Mouse (Mus musculus): ENCODE data around the gene Col6a6. TPM values are rescaled to one million over a fixed set of nuclear protein-coding genes. Genes with fewer than 3 reads are reported as not detected.
A peak's percentile ranks its signal among the peaks of the same experiment; 100 is the strongest.

Col6a6 gene
- polyA plus RNA-seq, 1 experiment from 2014 or later: 1.9 TPM

DNA sequence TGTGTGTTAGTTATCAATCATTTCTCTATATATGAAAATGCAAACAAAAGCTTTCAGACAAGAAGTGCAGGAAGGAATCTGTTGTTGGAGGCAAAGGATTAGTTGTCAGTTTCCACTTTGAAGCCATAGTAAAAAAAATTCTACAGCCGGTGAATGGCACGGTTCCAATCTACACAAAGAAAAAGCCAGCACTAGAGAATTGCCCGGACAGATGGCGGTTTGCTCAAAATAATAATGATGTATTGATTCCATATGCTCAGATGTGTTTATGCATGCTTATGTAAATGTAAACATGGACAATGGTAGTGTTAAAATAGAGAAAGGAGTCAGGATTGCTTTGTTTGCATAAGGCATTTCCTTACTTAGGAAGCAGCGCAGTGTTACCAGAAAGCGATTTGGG, 31.8 kb downstream of the Col6a6 start:
- Histone ChIP-seq H3K4me3 (replicated peaks) (no peak overlapping the region), H3K27ac (no peak overlapping the region), H3K4me2 (peak overlapping the region; percentile 26), H3K9ac (no peak overlapping the region), H3K36me3 (no peaks in the 10 kb centered on the region), H3K4me1 (peaks cover 9% of the 10 kb centered on the region), H3K27me3 (replicated peaks) (no peaks in the 10 kb centered on the region), H3K9me3 (no peaks in the 10 kb centered on the region)
- WGBS: 19% methylated on average over 6 of the region's 6 CpGs
- no peak for ATAC-seq (ENCODE audit: insufficient read depth, low FRiP score, low read depth)

DNA sequence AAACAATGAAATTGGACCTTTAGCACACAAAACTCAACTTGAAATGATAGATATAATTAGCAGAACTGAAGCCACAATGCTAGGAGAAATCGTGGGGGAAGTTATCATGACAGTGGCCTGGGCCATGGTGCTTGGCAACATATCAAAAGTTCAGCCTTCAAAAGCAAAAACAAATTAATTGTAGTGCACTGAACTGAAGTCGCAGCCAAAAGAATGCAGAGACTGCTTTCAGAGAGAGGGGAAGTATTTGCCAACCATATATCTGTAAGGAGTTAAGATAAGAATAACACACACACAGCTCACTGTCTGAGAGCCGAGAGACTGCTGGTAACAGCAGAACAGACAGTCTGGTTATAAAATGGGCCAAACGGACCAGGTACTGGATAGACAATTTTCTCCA, 33.0 kb downstream of the Col6a6 start:
- Histone ChIP-seq H3K9ac (no peak overlapping the region), H3K27ac (no peak overlapping the region), H3K9me3 (no peaks in the 10 kb centered on the region), H3K4me2 (no peak overlapping the region), H3K27me3 (replicated peaks) (no peaks in the 10 kb centered on the region), H3K4me1 (peaks cover 9% of the 10 kb centered on the region), H3K36me3 (no peaks in the 10 kb centered on the region), H3K4me3 (replicated peaks) (no peak overlapping the region)
- no peak for ATAC-seq (ENCODE audit: insufficient read depth, low FRiP score, low read depth)
- WGBS: 22% methylated on average over 4 of the region's 4 CpGs

DNA sequence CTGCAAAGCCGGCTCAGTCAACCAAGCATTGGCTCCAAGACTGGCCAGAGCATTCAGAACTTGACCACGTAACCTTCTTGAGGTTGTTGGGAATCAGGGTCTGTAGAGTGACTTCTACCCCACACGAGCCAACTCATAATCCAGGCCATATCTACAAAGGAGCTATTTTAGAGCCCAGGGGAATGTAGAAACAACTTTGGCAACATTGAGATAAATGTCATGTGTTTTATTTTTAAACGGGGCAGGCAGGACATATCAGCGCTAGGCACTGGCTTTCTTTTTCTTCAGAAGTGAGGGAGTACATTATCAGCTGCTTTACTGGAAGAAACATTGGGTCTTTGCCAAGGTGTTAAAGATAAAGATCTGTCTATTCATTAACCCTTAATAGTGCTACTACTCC, 36.1 kb downstream of the Col6a6 start:
- ATAC-seq (ENCODE audit: insufficient read depth, low FRiP score, low read depth): no peak
- Histone ChIP-seq H3K27ac (no peak overlapping the region), H3K9ac (no peak overlapping the region), H3K9me3 (no peaks in the 10 kb centered on the region), H3K4me2 (no peak overlapping the region), H3K4me1 (peaks cover 11% of the 10 kb centered on the region), H3K4me3 (replicated peaks) (no peak overlapping the region), H3K27me3 (replicated peaks) (no peaks in the 10 kb centered on the region), H3K36me3 (no peaks in the 10 kb centered on the region)
- WGBS: 41% methylated on average over 5 of the region's 5 CpGs

DNA sequence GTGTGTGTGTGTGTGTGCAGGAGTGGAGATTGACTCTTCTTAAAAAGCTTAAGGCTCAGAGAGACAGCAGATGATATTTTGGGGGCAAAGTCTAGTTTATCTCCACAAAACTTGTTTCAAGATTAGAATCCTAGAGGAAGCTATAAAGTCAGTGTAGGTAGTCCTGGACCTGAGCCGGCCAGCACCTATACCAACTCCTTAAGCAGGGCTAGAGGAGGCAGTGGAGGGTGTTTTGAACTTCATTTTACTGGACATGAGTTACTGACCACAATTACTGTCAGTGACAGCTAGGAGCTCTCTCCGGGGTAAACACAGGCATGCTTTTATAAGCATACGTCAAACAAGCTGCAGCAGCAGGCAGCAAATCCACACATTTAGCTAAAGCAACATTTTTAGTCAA, 39.8 kb downstream of the Col6a6 start:
- ATAC-seq (ENCODE audit: insufficient read depth, low FRiP score, low read depth): no peak
- Histone ChIP-seq H3K27me3 (replicated peaks) (no peaks in the 10 kb centered on the region), H3K4me3 (replicated peaks) (no peak overlapping the region), H3K4me2 (no peak overlapping the region), H3K4me1 (0 out of 2 replicates have a peak, but pooled peaks cover 3% of the 10 kb centered on the region), H3K9me3 (no peaks in the 10 kb centered on the region), H3K9ac (no peak overlapping the region), H3K36me3 (no peaks in the 10 kb centered on the region), H3K27ac (no peak overlapping the region)
- WGBS: 32% methylated on average over 3 of the region's 3 CpGs

DNA sequence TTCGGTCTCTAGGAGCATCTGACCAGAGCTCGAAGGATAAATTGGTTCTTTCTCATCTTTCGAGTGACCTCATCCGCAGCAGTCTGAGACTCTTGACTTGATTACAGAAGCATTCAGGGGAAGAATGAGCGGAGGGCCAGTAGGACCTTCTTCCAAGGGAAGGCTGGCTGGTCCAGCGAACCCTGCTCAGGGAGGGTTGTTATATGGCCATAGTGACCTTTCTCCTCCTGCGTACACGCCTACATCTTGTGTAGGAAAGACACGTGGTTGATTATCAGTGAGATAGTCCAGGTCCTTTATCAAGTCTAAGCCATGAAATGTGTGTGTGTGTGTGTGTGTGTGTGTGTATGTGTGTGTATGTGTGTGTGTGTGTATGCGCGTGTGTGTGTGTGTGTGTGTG, 40.2 kb downstream of the Col6a6 start:
- no peak for ATAC-seq (ENCODE audit: insufficient read depth, low FRiP score, low read depth)
- Histone ChIP-seq H3K27me3 (replicated peaks) (no peaks in the 10 kb centered on the region), H3K9ac (no peak overlapping the region), H3K4me3 (replicated peaks) (no peak overlapping the region), H3K9me3 (no peaks in the 10 kb centered on the region), H3K4me1 (0 out of 2 replicates have a peak, but pooled peaks cover 3% of the 10 kb centered on the region), H3K27ac (no peak overlapping the region), H3K36me3 (no peaks in the 10 kb centered on the region), H3K4me2 (no peak overlapping the region)
- WGBS: 49% methylated on average over 11 of the region's 11 CpGs

DNA sequence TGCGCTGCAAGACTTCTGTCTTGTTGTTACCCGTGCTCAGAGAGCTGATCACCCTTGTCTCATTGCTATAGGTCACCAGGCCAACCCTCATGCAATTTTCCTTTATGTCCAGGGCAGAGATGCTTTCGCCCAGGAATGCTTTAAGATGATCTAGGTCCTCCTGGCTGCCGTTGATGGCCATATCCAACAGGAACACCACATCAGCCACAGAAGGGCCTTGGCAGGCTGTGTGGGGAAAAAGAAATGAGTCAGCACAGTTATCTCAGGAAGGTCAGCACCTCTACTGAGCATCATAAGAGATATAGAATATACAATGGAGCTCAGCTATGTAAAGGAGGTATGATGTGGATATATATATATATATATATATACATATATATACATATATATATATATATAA, 43.9 kb downstream of the Col6a6 start:
- no peak overlapping the region for H3K9ac ChIP-seq
- ATAC-seq (ENCODE audit: insufficient read depth, low FRiP score, low read depth): no peak
- WGBS: 82% methylated on average over 4 of the region's 4 CpGs
- no peak overlapping the region for H3K4me3 ChIP-seq (replicated peaks)
- no peaks in the 10 kb centered on the region for H3K27me3 ChIP-seq (replicated peaks)
- H3K36me3 ChIP-seq: no peaks in the 10 kb centered on the region
- H3K9me3 ChIP-seq: no peaks in the 10 kb centered on the region
- no peak overlapping the region for H3K27ac ChIP-seq
- H3K4me2 ChIP-seq: no peak overlapping the region
- 0 out of 2 replicates have a peak, but pooled peaks cover 3% of the 10 kb centered on the region for H3K4me1 ChIP-seq

DNA sequence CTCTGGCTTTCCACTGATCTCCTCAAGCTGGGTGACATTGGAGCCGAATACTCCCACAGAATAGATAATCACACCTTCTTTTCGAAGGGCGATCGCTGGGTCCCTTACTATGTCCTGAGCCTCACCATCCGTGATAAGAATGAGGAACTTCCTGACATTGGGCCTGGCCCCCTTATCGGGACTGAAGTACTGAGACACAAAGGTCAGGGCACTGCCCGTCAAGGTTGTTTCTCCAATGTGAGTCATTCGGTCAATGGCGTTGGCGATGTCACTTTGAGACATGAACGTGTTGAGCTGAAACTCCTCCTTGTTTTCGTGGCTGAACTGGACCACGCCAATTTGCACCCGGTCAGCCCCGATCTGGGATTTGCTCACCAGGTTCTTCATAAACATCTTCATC, 47.3 kb downstream of the Col6a6 start:
- Histone ChIP-seq H3K4me3 (replicated peaks) (no peak overlapping the region), H3K9ac (no peak overlapping the region), H3K36me3 (no peaks in the 10 kb centered on the region), H3K9me3 (no peaks in the 10 kb centered on the region), H3K27ac (no peak overlapping the region), H3K4me1 (no peaks in the 10 kb centered on the region), H3K4me2 (no peak overlapping the region), H3K27me3 (replicated peaks) (no peaks in the 10 kb centered on the region)
- 89% methylated on average over 15 of the region's 15 CpGs for WGBS
- no peak for ATAC-seq (ENCODE audit: insufficient read depth, low FRiP score, low read depth)

DNA sequence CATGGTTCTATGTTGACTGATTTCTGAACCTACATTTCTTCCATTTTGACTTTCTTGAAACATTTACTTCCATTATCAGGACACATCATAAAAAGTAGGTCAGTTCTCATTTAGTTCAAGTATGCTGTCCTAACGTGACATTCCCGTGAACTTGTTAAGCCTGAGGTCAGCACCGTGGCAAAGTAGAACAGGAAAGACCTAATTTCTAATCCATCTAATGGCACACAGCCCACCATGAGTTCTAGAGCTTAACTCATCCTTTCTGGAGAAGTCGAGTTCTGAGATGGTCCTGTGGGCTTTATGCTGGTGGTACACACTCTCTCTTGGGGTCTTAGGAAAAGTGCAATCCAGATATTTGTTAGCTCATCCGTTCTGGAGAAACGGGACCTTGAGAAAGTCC, 49.2 kb downstream of the Col6a6 start:
- Histone ChIP-seq H3K9ac (no peak overlapping the region), H3K36me3 (no peaks in the 10 kb centered on the region), H3K4me1 (no peaks in the 10 kb centered on the region), H3K27me3 (replicated peaks) (no peaks in the 10 kb centered on the region), H3K9me3 (no peaks in the 10 kb centered on the region), H3K4me2 (no peak overlapping the region), H3K4me3 (replicated peaks) (no peak overlapping the region), H3K27ac (no peak overlapping the region)
- WGBS: 87% methylated on average over 6 of the region's 6 CpGs
- ATAC-seq (ENCODE audit: insufficient read depth, low FRiP score, low read depth): no peak

DNA sequence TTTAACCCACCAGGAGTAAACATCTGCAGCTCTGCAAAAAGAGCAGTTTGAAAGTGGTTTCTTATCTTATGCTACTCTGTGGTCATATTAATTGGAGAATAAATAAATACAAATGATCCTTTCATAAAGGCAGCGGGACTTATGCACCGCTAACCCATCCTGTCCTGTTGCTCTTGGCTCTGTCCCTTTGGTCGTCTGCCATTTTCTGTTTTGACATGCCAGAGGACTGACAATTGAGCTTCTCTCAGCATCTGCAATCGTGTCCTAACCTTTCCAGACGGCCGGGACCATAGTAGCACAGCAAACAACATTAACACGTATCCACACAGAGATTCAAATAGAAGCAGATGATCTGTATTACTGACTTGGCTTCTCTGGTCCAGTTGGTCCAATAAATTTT, 53.1 kb downstream of the Col6a6 start:
- Histone ChIP-seq H3K4me1 (no peaks in the 10 kb centered on the region), H3K4me2 (no peak overlapping the region), H3K27ac (no peak overlapping the region), H3K27me3 (replicated peaks) (no peaks in the 10 kb centered on the region), H3K9ac (no peak overlapping the region), H3K9me3 (no peaks in the 10 kb centered on the region), H3K36me3 (no peaks in the 10 kb centered on the region), H3K4me3 (replicated peaks) (no peak overlapping the region)
- ATAC-seq (ENCODE audit: insufficient read depth, low FRiP score, low read depth): no peak; the same call in 1 of the 2 replicates
- 71% methylated on average over 7 of the region's 7 CpGs for WGBS

DNA sequence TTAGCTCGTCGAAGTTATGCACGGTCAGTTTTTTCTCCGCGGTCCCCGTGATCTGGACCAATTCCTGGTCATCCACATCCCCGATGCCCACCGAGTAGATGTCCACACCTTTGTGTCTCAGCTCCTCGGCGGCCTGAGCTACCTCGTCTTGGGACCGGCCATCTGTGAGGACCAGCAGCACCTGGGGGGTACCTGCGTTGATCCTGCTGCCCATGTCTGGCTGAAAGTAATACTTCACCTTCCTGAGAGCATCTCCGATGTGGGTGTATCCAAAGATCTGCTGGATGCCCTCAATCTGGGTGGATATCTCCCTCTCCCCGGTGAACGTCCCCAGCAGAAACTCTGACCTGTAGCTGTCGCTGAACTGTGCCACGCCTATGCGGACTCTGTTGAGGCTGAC, 53.6 kb downstream of the Col6a6 start:
- WGBS: 89% methylated on average over 19 of the region's 19 CpGs
- Histone ChIP-seq H3K4me2 (no peak overlapping the region), H3K27me3 (replicated peaks) (no peaks in the 10 kb centered on the region), H3K9me3 (no peaks in the 10 kb centered on the region), H3K4me1 (no peaks in the 10 kb centered on the region), H3K36me3 (no peaks in the 10 kb centered on the region), H3K27ac (no peak overlapping the region), H3K4me3 (replicated peaks) (no peak overlapping the region), H3K9ac (no peak overlapping the region)
- no peak for ATAC-seq (ENCODE audit: insufficient read depth, low FRiP score, low read depth)

DNA sequence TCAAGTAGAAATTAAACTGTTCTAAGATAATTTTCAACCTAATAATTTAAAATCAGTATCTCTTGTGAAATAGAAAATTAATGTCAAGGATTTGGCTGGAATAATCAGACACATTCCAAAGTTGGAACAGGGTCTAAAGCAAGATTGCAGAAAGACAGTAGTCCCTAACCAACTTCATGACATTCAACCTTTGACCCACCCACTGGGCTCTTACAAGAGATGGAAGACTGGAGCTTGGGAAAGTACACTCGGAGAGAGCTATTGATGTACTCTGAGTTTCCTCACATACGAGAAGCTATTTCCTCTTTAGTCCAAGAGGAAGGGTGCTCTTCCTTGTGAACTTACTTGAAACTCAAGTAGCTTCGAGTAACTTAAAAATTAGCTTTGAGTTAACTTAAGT, 56.6 kb downstream of the Col6a6 start:
- H3K4me1 ChIP-seq: no peaks in the 10 kb centered on the region
- H3K27me3 ChIP-seq (replicated peaks): no peaks in the 10 kb centered on the region
- H3K36me3 ChIP-seq: no peaks in the 10 kb centered on the region
- H3K4me3 ChIP-seq (replicated peaks): no peak overlapping the region
- H3K27ac ChIP-seq: no peak overlapping the region
- ATAC-seq (ENCODE audit: insufficient read depth, low FRiP score, low read depth): no peak
- WGBS: 74% methylated on average over 3 of the region's 3 CpGs
- H3K9ac ChIP-seq: no peak overlapping the region
- H3K9me3 ChIP-seq: no peaks in the 10 kb centered on the region
- H3K4me2 ChIP-seq: no peak overlapping the region

DNA sequence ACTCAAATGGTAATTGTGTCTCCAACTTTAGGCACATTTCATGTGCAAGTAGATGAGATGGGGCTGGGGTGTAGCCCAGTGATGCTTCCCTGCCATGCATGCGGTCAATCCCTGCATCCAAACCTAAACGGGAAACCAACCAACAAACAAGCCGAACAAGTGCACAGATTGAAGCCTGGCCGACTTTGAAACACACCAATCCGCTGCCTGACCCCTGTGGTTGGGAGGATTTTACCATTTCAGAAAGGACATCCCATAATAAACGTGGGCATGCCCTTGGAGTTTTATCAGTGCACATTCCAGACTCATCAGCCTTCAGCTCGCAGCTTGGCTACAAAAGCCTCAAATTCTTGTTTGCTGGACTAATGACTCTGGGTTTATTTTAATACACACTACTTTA, 57.3 kb downstream of the Col6a6 start:
- Histone ChIP-seq H3K4me1 (no peaks in the 10 kb centered on the region), H3K27me3 (replicated peaks) (no peaks in the 10 kb centered on the region), H3K9me3 (no peaks in the 10 kb centered on the region), H3K4me3 (replicated peaks) (no peak overlapping the region), H3K9ac (no peak overlapping the region), H3K27ac (no peak overlapping the region), H3K36me3 (no peaks in the 10 kb centered on the region), H3K4me2 (no peak overlapping the region)
- 64% methylated on average over 7 of the region's 7 CpGs for WGBS
- no peak for ATAC-seq (ENCODE audit: insufficient read depth, low FRiP score, low read depth)

DNA sequence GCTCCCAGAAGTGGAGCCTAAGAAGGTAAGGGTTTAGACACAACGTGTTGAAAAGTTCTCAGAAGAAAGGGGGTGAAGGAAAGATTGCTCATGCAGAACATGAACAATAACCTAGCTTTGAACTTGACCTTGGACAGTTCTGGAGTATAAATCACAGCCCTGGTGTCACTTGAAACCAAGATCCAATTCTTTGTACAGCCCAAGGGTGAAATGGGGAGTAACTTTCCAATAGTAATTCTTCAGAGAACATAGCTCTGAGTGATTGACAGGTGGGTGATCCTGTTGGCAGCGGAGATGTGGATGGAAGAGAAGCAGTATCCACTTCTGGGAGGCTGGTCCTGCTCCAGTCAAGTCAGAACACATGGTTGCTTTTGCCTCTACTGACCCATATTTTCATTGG, 62.1 kb downstream of the Col6a6 start:
- Histone ChIP-seq H3K9ac (no peak overlapping the region), H3K36me3 (no peaks in the 10 kb centered on the region), H3K27ac (no peak overlapping the region), H3K9me3 (no peaks in the 10 kb centered on the region), H3K4me2 (no peak overlapping the region), H3K27me3 (replicated peaks) (no peaks in the 10 kb centered on the region), H3K4me3 (replicated peaks) (no peak overlapping the region), H3K4me1 (no peaks in the 10 kb centered on the region)
- no peak for ATAC-seq (ENCODE audit: insufficient read depth, low FRiP score, low read depth)
- WGBS: 82% methylated on average over 2 of the region's 2 CpGs

Data from stomach, embryonic 15.5 days (tissue).